Mouse (Mus musculus): ENCODE results near the gene Pola1. TPM values are rescaled to one million over a fixed set of nuclear protein-coding genes. Genes with fewer than 3 reads are reported as not detected.

Gene Pola1
- 9.9 TPM for polyA plus RNA-seq (2017; shearing (Covaris generic))

GRCm38 (mm10) chrX:93631657-93632449 lies at the start of gene Pola1:
Pola1 (minus strand) TSS chrX:93632155.

GRCm38 (mm10) chrX:93654218-93655002 lies 22.5 kb upstream of the Pola1 start, which contains the start of gene Pcyt1b:
Pcyt1b (plus strand) TSS chrX:93654863.

GRCm38 (mm10) chrX:93286291-93286893 lies 345.6 kb downstream of the Pola1 start, which contains the start of gene Arx:
Arx (plus strand) TSS chrX:93286445.

Other genes starting within 250 kb of the Pola1 start
- gene Pcyt1b, start 22.7 kb upstream of the Pola1 start, polyA plus RNA-seq (2017; shearing (Covaris generic)), result 2.5 TPM
- 18.3 TPM for gene Pdk3, start 200.0 kb upstream of the Pola1 start, polyA plus RNA-seq (2017; shearing (Covaris generic))